Mouse (Mus musculus) kidney, postnatal 10 days (tissue): ENCODE data around the gene Celsr1.

Experiments
- DNase-seq: peaks from one replicate; pipeline ENCODE4 v3.0.0; 2021; ENCODE audit warnings: mixed read lengths

The Celsr1 gene

GRCm38 (mm10) chr15:86033191-86033841 lies at the start of gene Celsr1:
TSS of gene Celsr1 (minus strand) at chr15:86033777.
- DNase-seq, result peak; percentile 71

DNA sequence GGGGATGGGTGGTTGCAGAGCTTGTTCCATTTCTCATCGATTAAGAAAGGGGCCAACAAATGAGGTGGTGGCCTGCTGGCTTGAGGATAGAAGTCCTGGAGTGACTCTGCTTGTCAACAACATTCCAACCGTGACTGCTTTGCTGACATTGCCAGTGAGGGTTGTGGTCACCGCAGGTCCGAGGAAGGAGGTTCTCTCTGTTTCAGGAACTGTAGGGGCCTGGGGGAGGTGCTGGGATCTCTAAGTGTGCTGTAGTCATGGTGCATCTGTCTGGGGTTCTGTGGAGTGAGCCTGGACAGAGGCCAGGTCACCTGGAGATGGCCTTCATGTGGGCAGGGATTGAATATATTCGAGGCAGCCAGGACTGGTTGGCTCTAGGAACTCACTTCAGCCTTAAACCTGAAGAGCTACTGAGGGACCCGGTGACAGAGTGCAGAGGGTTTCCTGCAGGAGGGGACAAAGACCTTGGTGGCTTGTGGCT lies 49.7 kb upstream of the Celsr1 start:
- peak; percentile 45 for DNase-seq

DNA sequence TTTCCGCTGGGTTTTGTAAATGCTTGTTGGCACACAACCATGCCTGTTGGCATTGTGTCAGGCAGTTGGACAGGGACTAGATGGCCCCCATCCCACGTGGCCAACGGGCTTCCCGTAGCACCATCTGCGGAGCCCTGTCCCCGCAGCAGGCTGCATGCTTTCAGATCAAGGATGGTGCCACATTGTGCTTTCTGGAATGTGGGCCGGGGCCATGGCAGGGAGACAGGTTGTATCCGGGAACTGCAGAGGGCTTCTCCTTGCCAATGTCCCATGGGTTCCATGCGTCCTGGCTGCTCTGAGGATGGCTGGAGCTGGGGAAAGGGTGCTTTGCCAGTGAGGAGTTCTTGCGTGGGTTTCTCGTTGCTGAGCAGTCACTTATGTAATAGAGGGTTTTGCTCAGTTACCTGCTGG lies 49.0 kb upstream of the Celsr1 start:
- DNase-seq, result peak; percentile 36

- peak; percentile 38 for DNase-seq
Observed at GRCm38 (mm10) chr15:86081654-86082053, 48.1 kb upstream of the Celsr1 start.

GRCm38 (mm10) chr15:86080408-86080807 lies 46.8 kb upstream of the Celsr1 start:
- DNase-seq, result no peak

DNA sequence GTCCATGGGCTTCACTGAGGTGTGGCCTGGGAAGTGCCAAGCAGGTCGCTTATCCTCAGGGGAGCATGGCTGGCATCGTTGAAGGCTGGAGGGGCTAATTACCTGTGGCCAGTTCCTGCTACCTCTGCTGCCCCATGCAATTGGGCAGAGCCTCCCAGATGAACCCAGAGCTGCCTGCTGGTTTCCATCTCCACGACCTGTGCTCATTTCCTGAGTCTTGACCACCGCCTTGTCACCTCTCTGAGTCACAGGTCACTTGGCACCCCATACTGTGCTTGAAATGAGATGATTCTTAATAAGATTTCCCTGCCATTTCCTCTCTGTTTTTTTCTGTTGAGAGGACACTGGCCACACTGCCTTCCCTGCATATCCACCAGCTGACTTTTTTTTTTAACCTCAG lies 46.3 kb upstream of the Celsr1 start:
- DNase-seq, result peak; percentile 75

GRCm38 (mm10) chr15:86079467-86079866 lies 45.9 kb upstream of the Celsr1 start:
- DNase-seq, result peak; percentile 67

DNA sequence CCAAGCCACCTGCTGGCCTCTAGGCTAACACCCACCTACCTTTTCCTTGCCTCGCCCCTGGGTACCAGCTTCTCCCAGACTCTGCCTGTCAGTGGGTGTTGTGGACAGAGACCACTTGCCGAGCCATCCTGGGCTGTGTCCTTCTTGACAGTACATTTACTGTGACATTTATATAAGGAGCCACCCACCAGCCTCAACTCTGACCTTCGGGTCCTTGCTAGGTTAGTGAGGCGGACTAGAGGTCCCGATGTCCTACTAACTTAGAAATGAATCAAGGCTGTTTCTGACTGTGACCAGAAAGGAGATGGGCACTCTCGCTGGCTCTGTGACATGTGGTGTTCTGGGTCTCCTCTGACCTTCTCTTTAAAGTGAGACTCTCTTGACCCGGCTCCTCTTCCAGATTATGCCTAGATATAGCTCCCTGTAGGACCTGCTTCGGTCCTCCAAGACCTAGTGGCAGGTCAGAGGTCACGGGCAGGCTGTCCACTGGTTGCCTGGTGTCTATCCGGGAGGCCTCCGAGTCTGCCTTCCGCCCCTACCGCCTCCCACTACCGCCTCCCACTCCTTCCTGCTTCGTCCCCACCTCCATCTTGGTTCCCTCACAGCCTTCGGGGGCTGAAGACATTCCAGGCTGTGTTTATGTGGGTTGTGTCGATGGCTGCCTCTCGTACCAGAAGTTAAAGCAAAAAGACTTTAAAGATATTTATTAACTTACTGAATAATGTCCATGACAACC lies 45.1 kb upstream of the Celsr1 start:
- peak; percentile 74 for DNase-seq

DNA sequence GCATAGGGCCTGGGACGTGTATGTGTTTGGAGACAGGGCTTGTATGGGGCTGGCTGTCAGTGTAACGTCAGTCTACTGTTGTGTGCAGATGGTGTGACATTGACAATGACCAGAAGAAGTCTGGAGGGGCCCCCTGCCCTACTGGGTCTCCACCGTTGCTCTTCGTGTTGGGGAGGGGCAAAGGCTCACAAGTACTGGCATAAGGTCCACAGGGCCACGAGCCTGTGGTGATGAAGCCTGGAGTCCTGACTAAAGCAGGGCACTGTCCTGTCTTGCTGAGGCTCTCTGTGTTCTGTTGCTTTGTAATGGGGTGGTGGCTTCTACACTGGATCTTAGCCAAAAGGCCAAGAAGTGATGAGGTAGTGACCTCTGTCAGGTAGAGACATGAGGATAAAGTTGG lies 44.4 kb upstream of the Celsr1 start:
- no peak for DNase-seq

- DNase-seq, result no peak
Observed at GRCm38 (mm10) chr15:86076378-86076777, 42.8 kb upstream of the Celsr1 start.

- DNase-seq, result no peak
Observed at GRCm38 (mm10) chr15:86076048-86076315, 42.4 kb upstream of the Celsr1 start.

GRCm38 (mm10) chr15:86075305-86076047 lies 41.9 kb upstream of the Celsr1 start:
- no peak for DNase-seq

DNA sequence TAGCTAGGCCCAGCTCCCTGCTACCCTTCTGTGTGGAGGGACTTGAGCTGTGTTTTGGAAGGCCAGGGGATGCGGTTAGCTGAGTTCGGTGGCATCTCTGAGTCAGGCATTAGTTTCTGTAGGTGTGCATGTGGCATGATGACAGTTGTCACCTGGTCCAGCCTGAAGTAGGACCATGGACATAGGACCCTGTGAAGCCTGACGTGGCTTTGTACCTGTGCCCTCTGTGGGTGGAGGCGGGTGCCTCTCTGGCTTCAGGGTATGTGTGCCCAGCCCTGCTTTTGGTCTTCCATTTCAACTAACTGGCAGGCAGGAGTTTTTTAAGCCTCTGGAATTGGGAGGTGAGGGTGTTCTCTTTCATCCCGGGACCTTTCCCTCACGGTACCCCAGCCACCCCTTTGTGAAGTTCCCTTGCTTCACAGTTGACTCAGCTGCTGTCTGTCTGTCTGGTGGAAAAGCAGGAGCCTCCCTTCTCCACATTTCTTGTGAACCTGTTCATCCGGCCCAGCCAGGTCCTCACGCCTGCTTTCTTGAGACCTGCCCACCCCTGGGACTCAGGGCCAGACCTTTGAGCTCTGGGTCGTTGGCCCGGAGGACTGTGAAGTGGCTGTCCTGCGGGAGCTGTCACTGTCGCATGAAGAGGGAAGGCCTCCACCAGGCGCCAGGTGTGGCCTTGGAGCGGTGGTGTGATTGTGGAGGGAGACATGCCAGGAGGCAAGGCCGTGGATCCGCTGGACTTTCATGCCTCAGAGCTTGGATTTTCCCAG lies 40.8 kb upstream of the Celsr1 start:
- peak; percentile 51 for DNase-seq

DNA sequence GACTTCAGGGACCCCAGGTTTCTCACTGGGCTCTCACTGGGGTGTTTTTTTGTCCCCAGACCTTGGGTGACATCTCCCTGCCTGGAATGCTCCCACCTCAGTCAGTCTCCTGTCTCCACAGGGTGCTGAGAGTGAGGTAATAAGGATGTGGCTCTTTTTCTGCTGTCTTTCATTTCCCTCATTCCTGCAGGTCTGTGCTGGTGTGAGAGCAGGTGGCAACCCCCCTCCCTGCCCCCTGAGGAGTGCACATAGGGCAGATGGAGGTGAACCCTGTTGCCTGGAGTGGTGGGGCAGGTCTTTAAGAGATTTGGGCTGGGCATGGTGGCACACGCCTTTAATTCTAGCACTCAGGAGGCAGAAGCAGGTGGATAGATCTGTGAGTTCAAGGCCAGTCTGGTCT lies 37.6 kb upstream of the Celsr1 start:
- no peak for DNase-seq

DNA sequence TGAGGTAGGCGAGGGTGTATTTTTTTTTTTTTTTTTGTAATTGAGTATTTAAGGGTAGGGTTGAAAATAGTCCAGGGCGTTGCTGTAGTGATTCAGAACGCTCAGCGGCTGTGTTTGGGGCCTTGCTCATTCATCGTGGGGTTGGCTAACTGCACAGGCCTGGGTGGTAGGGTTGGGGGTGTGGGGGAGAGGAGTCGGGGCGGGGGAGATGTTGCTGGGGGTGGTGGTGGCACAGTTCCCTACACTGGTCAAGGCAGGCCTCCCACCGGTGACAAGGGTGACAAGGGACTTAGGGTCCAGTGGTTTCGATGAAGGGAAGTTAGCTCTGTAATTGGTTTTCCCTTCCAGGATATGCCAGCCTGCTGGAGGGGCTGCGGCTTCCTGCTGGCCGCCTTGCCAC lies 36.8 kb upstream of the Celsr1 start:
- DNase-seq, result no peak

DNA sequence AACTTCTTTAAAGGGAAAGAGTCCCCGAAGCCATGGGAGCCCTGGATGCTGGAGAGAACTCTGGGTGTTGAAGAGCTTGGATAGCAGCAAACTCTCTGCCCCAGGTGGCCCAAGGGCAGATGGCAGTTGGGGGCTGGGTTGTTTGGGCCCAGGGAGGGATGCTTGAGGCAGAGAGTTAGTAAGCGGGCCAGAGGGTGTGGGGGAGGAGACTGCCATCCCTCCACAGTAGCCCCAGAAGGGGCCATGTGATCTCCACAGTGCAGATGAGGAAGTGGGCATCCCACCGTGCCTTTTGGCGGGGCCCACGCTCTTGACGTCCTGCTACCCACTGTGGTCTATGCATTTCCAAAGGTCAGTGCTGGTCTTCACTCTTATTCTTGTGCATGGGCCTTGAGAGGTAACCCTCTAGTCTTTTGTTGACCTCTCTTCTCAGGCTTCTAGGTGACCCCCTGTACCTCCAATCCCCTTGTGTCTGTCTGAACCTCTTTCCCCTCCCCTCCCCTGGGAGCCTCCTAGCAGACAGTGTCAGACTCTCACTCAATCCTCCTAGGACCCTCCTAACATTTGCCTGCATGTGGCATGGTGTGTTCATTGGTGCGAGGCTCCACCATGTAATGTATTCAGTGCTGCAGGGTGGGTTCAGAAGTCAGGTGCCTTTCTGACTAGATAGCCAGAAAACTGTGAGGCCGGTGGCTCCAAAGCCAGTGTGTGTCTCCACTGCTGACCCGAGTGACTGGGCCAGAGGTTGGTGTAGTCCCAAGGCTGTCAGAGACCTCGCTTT lies 35.6 kb upstream of the Celsr1 start:
- DNase-seq, result no peak

- DNase-seq, result peak; percentile 14
Observed at GRCm38 (mm10) chr15:86067941-86068495, 34.4 kb upstream of the Celsr1 start.

- DNase-seq, result peak; percentile 45
Observed at GRCm38 (mm10) chr15:86067581-86067910, 34.0 kb upstream of the Celsr1 start.

DNA sequence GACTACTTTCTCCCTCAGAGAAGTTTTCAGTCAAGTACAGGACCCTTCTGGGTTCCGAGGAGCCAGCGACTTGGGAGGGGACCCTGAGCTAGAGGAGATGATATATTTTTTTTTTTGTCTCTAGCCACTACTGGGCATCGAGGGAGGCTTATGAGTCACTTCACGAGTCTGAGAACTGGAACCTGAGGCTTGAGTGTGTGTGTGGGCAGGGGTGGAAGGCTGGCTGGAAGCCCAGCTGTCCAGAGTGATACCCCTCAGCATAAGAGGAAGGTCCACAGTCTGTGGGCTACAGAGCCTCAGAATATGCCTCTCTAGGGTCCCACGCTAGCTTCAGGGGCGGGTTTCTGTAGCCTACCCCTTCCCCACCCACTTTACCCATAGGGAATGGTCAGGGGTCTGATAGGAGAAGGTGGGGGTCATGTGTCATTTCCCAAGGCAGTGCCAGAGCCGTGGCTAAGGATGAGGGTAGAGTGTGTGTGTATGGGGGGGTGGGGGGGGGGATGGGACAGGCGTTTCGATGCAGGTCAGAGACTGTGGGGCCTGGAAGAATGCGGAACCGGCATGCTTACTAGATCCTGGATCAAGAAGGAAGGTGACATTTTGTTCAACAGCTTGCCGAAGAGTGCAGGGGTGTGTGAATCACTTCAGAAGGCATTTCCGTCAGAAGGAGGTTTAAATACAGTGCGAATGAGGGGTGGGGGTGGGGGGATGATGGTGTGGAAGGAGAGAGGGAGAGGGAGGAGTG lies 33.4 kb upstream of the Celsr1 start:
- DNase-seq, result no peak

- DNase-seq, result no peak
Observed at GRCm38 (mm10) chr15:86065367-86065766, 31.8 kb upstream of the Celsr1 start.

DNA sequence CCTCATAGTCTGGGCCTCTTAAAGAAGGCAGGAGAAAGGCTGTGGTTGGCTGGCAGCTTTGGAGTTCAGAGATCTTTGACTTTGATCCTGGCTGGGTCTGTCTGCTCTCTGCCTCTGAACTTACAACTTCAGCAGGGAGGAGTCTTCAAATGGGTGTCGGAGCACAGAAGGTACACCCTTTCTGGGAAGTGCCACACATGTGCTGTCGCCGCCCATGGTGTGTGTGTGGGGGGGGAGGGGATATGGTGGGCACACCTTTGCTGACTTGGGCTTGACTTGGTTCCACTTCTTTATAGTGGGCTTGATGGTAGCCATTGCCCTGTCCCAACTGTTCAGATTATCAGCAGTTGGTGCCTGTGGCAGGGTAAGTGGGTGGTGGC lies 31.3 kb upstream of the Celsr1 start:
- DNase-seq, result no peak
